23 mouse cellular contexts compared by ENCODE assay signal in genomic region chr9:63137615-63137915, GRCm38 (mm10). TPM values are rescaled to one million over a fixed set of nuclear protein-coding genes. Genes with fewer than 3 reads are reported as not detected.
DNase-seq lines count a peak whose midpoint lies in the region; ATAC-seq and TF ChIP-seq lines count a peak whose summit lies in the region.
"Had no signal": no experiment of that assay in that cellular context is flagged by ENCODE, and none has a peak within 500 bp of the region (broad histone marks: within the 10 kb centered on the region; RNA-seq: fewer than 3 reads in every experiment).

No protein-coding gene starts in this region.

- no peaks in the 10 kb centered on the region for H3K9me3 ChIP-seq in heart, embryonic 15.5 days (replicated peaks)
- H3K9me3 ChIP-seq in E14TG2a.4 (ENCODE audit: low read length): no peaks in the 10 kb centered on the region
- H3K9me3 ChIP-seq in hindbrain, embryonic 13.5 days: no peaks in the 10 kb centered on the region
- no peaks in the 10 kb centered on the region for H3K9me3 ChIP-seq in neural tube, embryonic 12.5 days
- H3K9me3 ChIP-seq in liver, embryonic 12.5 days (replicated peaks): no peaks in the 10 kb centered on the region
- H3K9me3 ChIP-seq: intestine, embryonic 15.5 days; kidney, embryonic 15.5 days; limb, embryonic 15.5 days; stomach, embryonic 15.5 days had no signal

- H3K36me3 ChIP-seq in heart, embryonic 15.5 days: no peaks in the 10 kb centered on the region
- no peaks in the 10 kb centered on the region for H3K36me3 ChIP-seq in E14TG2a.4 (ENCODE audit: insufficient read depth, low read length)
- no peaks in the 10 kb centered on the region for H3K36me3 ChIP-seq in hindbrain, embryonic 13.5 days
- H3K36me3 ChIP-seq in neural tube, embryonic 12.5 days: no peaks in the 10 kb centered on the region
- no peaks in the 10 kb centered on the region for H3K36me3 ChIP-seq in liver, embryonic 12.5 days
- no peaks in the 10 kb centered on the region for H3K36me3 ChIP-seq in thymus, adult 2 months (ENCODE audit: control insufficient read depth, insufficient read depth, low read length)
- H3K36me3 ChIP-seq: intestine, embryonic 15.5 days; kidney, embryonic 15.5 days; limb, embryonic 15.5 days; stomach, embryonic 15.5 days had no signal

- H3K9ac ChIP-seq in heart, embryonic 15.5 days: no peak overlapping the region
- H3K9ac ChIP-seq in hindbrain, embryonic 13.5 days: peak overlapping the region; percentile 56; the same call in 1 of the 2 replicates
- H3K9ac ChIP-seq in neural tube, embryonic 12.5 days: peak overlapping the region; percentile 42; the same call in 1 of the 2 replicates
- no peak overlapping the region for H3K9ac ChIP-seq in liver, embryonic 12.5 days
- H3K9ac ChIP-seq: intestine, embryonic 15.5 days; kidney, embryonic 15.5 days; limb, embryonic 15.5 days; stomach, embryonic 15.5 days had no signal

- H3K27me3 ChIP-seq in heart, embryonic 15.5 days: peaks cover 92% of the 10 kb centered on the region
- peaks cover 90% of the 10 kb centered on the region for H3K27me3 ChIP-seq in E14TG2a.4 (ENCODE audit: insufficient read depth, low read length)
- H3K27me3 ChIP-seq in hindbrain, embryonic 13.5 days: peaks cover 88% of the 10 kb centered on the region
- peaks cover 88% of the 10 kb centered on the region for H3K27me3 ChIP-seq in neural tube, embryonic 12.5 days (replicated peaks)
- H3K27me3 ChIP-seq in liver, embryonic 12.5 days (replicated peaks): peaks cover 98% of the 10 kb centered on the region
- H3K27me3 ChIP-seq in thymus, adult 2 months (ENCODE audit: control insufficient read depth, insufficient read depth, low read length): peaks cover 39% of the 10 kb centered on the region

- ATAC-seq in heart, embryonic 15.5 days (replicated peaks; ENCODE audit: insufficient number of reproducible peaks, insufficient read depth, low FRiP score, low read depth): no peak
- no peak for ATAC-seq in hindbrain, embryonic 13.5 days (ENCODE audit: low FRiP score)
- ATAC-seq in neural tube, embryonic 12.5 days (ENCODE audit: low FRiP score, low read depth): no peak
- ATAC-seq in liver, embryonic 12.5 days: no peak
- ATAC-seq: forebrain, embryonic 16.5 days; intestine, embryonic 15.5 days had no signal

- H3K4me3 ChIP-seq in heart, embryonic 15.5 days: 0 out of 2 replicates have a peak overlapping the region, but pooled peaks have one; percentile 3
- peak overlapping the region; percentile 51; the same call in 1 of the 2 replicates for H3K4me3 ChIP-seq in E14TG2a.4 (replicated peaks; ENCODE audit: low read length)
- peak overlapping the region; percentile 18; the same call in 1 of the 2 replicates for H3K4me3 ChIP-seq in hindbrain, embryonic 13.5 days
- H3K4me3 ChIP-seq in neural tube, embryonic 12.5 days: no peak overlapping the region; the same call in 1 of the 2 replicates
- H3K4me3 ChIP-seq in liver, embryonic 12.5 days: no peak overlapping the region
- no peak overlapping the region for H3K4me3 ChIP-seq in thymus, adult 2 months (ENCODE audit: control insufficient read depth, insufficient read depth, low read length)
- H3K4me3 ChIP-seq: erythroblast, embryonic 14.5 days; intestine, embryonic 15.5 days; limb, embryonic 15.5 days; stomach, embryonic 15.5 days had no signal

- H3K4me1 ChIP-seq in heart, embryonic 15.5 days (replicated peaks): peaks cover 58% of the 10 kb centered on the region
- peaks cover 90% of the 10 kb centered on the region for H3K4me1 ChIP-seq in E14TG2a.4 (replicated peaks; ENCODE audit: low read depth, low read length)
- peaks cover 75% of the 10 kb centered on the region for H3K4me1 ChIP-seq in hindbrain, embryonic 13.5 days (replicated peaks)
- H3K4me1 ChIP-seq in neural tube, embryonic 12.5 days: peaks cover 39% of the 10 kb centered on the region
- peaks cover 20% of the 10 kb centered on the region for H3K4me1 ChIP-seq in liver, embryonic 12.5 days
- peaks cover 22% of the 10 kb centered on the region for H3K4me1 ChIP-seq in thymus, adult 2 months (replicated peaks; ENCODE audit: control insufficient read depth, insufficient read depth, low read length)

- TF ChIP-seq POLR2A in thymus, adult 2 months (IDR thresholded peaks at IDR 0.05; ENCODE audit: control insufficient read depth, extremely low read depth, insufficient read depth, low read length, poor library complexity): no peak

- no peak overlapping the region for H3K27ac ChIP-seq in heart, embryonic 15.5 days
- H3K27ac ChIP-seq in hindbrain, embryonic 13.5 days: peak overlapping the region; percentile 76
- no peak overlapping the region for H3K27ac ChIP-seq in neural tube, embryonic 12.5 days
- H3K27ac ChIP-seq in liver, embryonic 12.5 days: no peak overlapping the region
- no peak overlapping the region for H3K27ac ChIP-seq in thymus, adult 2 months (ENCODE audit: control insufficient read depth, insufficient read depth, low read length)
- H3K27ac ChIP-seq: intestine, embryonic 15.5 days; kidney, embryonic 15.5 days; limb, embryonic 15.5 days; macrophage; stomach, embryonic 15.5 days had no signal

- TF ChIP-seq CTCF in E14TG2a.4 (conservative IDR thresholded peaks at IDR 0.05; ENCODE audit: low read length): no peak
- TF ChIP-seq CTCF in thymus, adult 2 months (IDR thresholded peaks at IDR 0.05; ENCODE audit: borderline replicate concordance, control insufficient read depth, extremely low read depth, insufficient read depth, low read length, poor library complexity): no peak

- no peak for DNase-seq in heart, postnatal 36 days
- DNase-seq in thymus, adult 2 months: no peak
- DNase-seq: adrenal gland, postnatal 10 days; cerebellum, adult 11 months; cerebellum, postnatal 36 days; lung, adult 2 months; right cerebral cortex, adult 18-20 months; spleen, adult 18-20 months; thymus, postnatal 14 days had no signal

- WGBS in heart, embryonic 15.5 days: 2% methylated on average over 6 of the region's 6 CpGs
- WGBS in hindbrain, embryonic 13.5 days: 3% methylated on average over 6 of the region's 6 CpGs
- WGBS in neural tube, embryonic 12.5 days: 2% methylated on average over 6 of the region's 6 CpGs
- 6% methylated on average over 6 of the region's 6 CpGs for WGBS in liver, embryonic 12.5 days (ENCODE audit: insufficient replicate concordance)
- 5% methylated on average over 6 of the region's 6 CpGs for WGBS in thymus, adult 2 months

- intact Hi-C loops in heart, postnatal 36 days (cut with DNase I): loop anchor here (1.0 to 10.0 kb wide), 4 partner anchors 325 to 707 kb away; partner anchors contain the start of gene Smad3

- no peak overlapping the region for H3K4me2 ChIP-seq in heart, embryonic 15.5 days
- H3K4me2 ChIP-seq in hindbrain, embryonic 13.5 days: peak overlapping the region; percentile 67
- H3K4me2 ChIP-seq in neural tube, embryonic 12.5 days (replicated peaks): peak overlapping the region; percentile 76
- H3K4me2 ChIP-seq in liver, embryonic 12.5 days: no peak overlapping the region
- H3K4me2 ChIP-seq: limb, embryonic 15.5 days; stomach, embryonic 15.5 days had no signal

RNA-seq across cellular contexts. Expression of gene Skor1, which starts 11.2 kb away (rescaled TPM):
- not detected in 2 replicates for polyA plus RNA-seq in heart, embryonic 15.5 days (2015; fragmentation: Nextera tagmentation; extraction: Ambion mirVana)
- under 1 TPM; 0.08 TPM for total RNA-seq in heart, postnatal 36 days (2021)
- 18.5 and 25.5 TPM in 2 replicates for polyA plus RNA-seq in hindbrain, embryonic 13.5 days (2015; fragmentation: Nextera tagmentation; extraction: Ambion mirVana)
- 39.1 and 47.0 TPM in 2 replicates for polyA plus RNA-seq in neural tube, embryonic 12.5 days (2016; fragmentation: Nextera tagmentation; extraction: Ambion mirVana)
- polyA plus RNA-seq in liver, embryonic 12.5 days (2016; fragmentation: Nextera tagmentation; extraction: Ambion mirVana): not detected in 2 replicates
- polyA plus RNA-seq in thymus, adult 2 months (2012; rRNA removed): 0.04 and 0.09 TPM in 2 replicates
- polyA plus RNA-seq: heart, embryonic 14.5 days; intestine, embryonic 15.5 days; kidney, embryonic 15.5 days; large intestine, adult 2 months; stomach, embryonic 15.5 days had no signal

Comparison
In these comparisons a context has a peak if more than half of its experiments do, and no peak if none do; other contexts are left out.
1. H3K4me2 ChIP-seq: peak in hindbrain, embryonic 13.5 days (single experiment) and neural tube, embryonic 12.5 days (single experiment); none in heart, embryonic 15.5 days (single experiment) and liver, embryonic 12.5 days (single experiment).
2. H3K4me3 ChIP-seq: peak in heart, embryonic 15.5 days (single experiment), E14TG2a.4 (single experiment) and hindbrain, embryonic 13.5 days (single experiment); none in neural tube, embryonic 12.5 days (single experiment), liver, embryonic 12.5 days (single experiment) and thymus, adult 2 months (single experiment).
3. H3K9ac ChIP-seq: peak in hindbrain, embryonic 13.5 days (single experiment) and neural tube, embryonic 12.5 days (single experiment); none in heart, embryonic 15.5 days (single experiment) and liver, embryonic 12.5 days (single experiment).
4. RNA of gene Skor1, which starts 11.2 kb away (polyA plus RNA-seq): 39.1 to 47.0 TPM in neural tube, embryonic 12.5 days and 18.5 to 25.5 TPM in hindbrain, embryonic 13.5 days; 0.04 to 0.09 TPM in thymus, adult 2 months, not detected in heart, embryonic 15.5 days and not detected in liver, embryonic 12.5 days; every median in the first group is over 10 times any median in the second.